Mouse (Mus musculus): Measurements from ENCODE around the gene Nek7. TPM values are rescaled to one million over a fixed set of nuclear protein-coding genes. Genes with fewer than 3 reads are reported as not detected.

Gene Nek7
- polyA plus RNA-seq, 1 experiment = 30.6 TPM

DNA sequence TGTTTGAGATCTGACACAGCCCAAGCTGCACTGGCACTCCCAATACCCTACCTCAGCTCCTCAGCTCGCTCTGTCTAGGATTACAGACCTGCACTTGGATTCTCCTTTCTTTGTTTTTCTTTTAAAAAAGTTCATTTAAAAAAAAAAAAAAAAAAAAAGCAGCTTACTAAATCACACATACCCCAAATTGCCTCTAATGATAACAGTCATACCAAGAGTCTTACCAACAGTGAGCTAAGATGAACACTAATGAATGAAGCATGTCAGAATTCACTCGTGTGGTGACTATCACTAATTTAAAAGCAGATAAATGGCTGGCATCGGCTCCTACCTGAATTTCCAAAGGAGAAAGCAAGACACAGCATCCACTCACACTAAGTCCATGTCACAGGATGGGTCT is 4.6 kb downstream of the Nek7 start:
- no peak overlapping the region for H3K4me3 ChIP-seq (ENCODE audit: low read depth, low read length)
- no peaks in the 10 kb centered on the region for H3K27me3 ChIP-seq (ENCODE audit: control insufficient read depth, insufficient read depth, low read length, poor library complexity, severe bottlenecking)
- no peak overlapping the region for H3K9ac ChIP-seq (ENCODE audit: low read depth, poor library complexity, severe bottlenecking)
- no peak overlapping the region for H3K27ac ChIP-seq (ENCODE audit: insufficient read depth, low read length)
- H3K36me3 ChIP-seq (ENCODE audit: control insufficient read depth, insufficient read depth, low read length, poor library complexity, severe bottlenecking) = no peaks in the 10 kb centered on the region
- no peak for TF ChIP-seq POLR2A (IDR thresholded peaks at IDR 0.05; ENCODE audit: insufficient read depth, low read length)
- no peak for TF ChIP-seq EP300 (IDR thresholded peaks at IDR 0.05; ENCODE audit: insufficient read depth, low read depth, low read length)
- TF ChIP-seq CTCF (IDR thresholded peaks at IDR 0.05; ENCODE audit: low read depth, low read length) = no peak
- H3K4me1 ChIP-seq (ENCODE audit: control insufficient read depth, insufficient read depth, low read length) = no peaks in the 10 kb centered on the region
- H3K9me3 ChIP-seq (replicated peaks; ENCODE audit: control insufficient read depth, insufficient read depth, low read length, poor library complexity, severe bottlenecking) = no peaks in the 10 kb centered on the region

DNA sequence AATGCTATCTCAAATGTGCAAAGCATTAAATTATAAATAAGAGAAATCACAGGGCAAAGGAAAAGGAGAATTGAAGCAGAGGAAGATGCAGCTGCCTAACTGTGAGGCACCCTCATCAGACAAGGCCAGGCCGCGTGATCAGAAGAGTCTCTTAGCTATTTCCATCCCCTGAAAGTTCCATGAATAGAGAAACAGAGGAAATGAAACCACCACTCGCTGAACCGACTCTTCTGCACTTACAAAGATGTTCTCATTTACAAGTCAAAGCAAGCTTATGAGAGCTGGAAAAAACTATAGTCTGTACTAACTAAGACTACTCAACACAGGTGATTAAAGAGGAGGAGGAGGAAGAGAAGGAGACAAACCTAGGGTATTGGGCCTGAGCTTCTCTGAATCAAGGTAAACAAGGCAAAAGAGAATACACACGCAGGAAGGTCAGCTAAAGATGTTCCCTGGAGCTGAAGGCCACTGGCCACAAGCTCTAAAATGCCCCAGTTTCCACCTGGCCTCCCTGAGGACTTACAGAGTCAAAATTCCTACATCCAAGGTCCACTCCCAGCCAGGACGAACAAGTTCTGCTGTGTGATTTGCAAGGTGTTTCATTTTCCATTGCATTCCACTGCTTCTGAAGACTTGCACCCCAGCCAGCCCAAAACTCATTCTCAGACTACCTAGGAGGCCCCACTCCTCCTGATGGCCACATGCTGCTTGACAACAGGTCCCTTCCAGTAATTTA is 5.2 kb downstream of the Nek7 start:
- Histone ChIP-seq H3K27ac (ENCODE audit: insufficient read depth, low read length) (no peak overlapping the region), H3K36me3 (ENCODE audit: control insufficient read depth, insufficient read depth, low read length, poor library complexity, severe bottlenecking) (no peaks in the 10 kb centered on the region), H3K9me3 (replicated peaks; ENCODE audit: control insufficient read depth, insufficient read depth, low read length, poor library complexity, severe bottlenecking) (no peaks in the 10 kb centered on the region), H3K27me3 (ENCODE audit: control insufficient read depth, insufficient read depth, low read length, poor library complexity, severe bottlenecking) (no peaks in the 10 kb centered on the region), H3K9ac (ENCODE audit: low read depth, poor library complexity, severe bottlenecking) (no peak overlapping the region), H3K4me3 (ENCODE audit: low read depth, low read length) (no peak overlapping the region), H3K4me1 (ENCODE audit: control insufficient read depth, insufficient read depth, low read length) (no peaks in the 10 kb centered on the region)
- TF ChIP-seq POLR2A (IDR thresholded peaks at IDR 0.05; ENCODE audit: insufficient read depth, low read length) (no peak), EP300 (IDR thresholded peaks at IDR 0.05; ENCODE audit: insufficient read depth, low read depth, low read length) (no peak), CTCF (IDR thresholded peaks at IDR 0.05; ENCODE audit: low read depth, low read length) (no peak)

DNA sequence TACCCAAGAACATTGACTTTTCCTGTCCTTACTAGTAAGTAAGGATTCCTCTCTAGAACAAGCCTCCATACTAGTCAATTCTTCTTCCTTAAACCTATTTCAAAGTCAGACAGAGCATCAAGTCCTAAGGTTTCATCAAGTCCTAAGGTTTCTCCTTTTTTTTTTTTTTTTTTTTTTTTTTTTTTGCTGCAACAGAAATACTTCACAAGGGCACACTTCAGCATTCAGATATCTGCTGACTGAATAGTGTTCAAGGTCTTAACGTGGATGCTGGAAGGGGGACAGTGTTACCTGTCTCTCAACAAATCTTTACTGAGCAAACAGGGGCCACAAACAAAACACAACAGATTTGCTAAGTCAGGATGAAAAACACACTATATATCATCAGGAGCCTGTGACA is 7.8 kb downstream of the Nek7 start:
- H3K36me3 ChIP-seq (ENCODE audit: control insufficient read depth, insufficient read depth, low read length, poor library complexity, severe bottlenecking) = no peaks in the 10 kb centered on the region
- H3K4me1 ChIP-seq (ENCODE audit: control insufficient read depth, insufficient read depth, low read length) = peaks cover 2% of the 10 kb centered on the region
- TF ChIP-seq CTCF (IDR thresholded peaks at IDR 0.05; ENCODE audit: low read depth, low read length) (no peak), EP300 (IDR thresholded peaks at IDR 0.05; ENCODE audit: insufficient read depth, low read depth, low read length) (no peak), POLR2A (IDR thresholded peaks at IDR 0.05; ENCODE audit: insufficient read depth, low read length) (no peak)
- no peak overlapping the region for H3K9ac ChIP-seq (ENCODE audit: low read depth, poor library complexity, severe bottlenecking)
- no peak overlapping the region for H3K4me3 ChIP-seq (ENCODE audit: low read depth, low read length)
- H3K27ac ChIP-seq (ENCODE audit: insufficient read depth, low read length) = no peak overlapping the region
- no peaks in the 10 kb centered on the region for H3K27me3 ChIP-seq (ENCODE audit: control insufficient read depth, insufficient read depth, low read length, poor library complexity, severe bottlenecking)
- H3K9me3 ChIP-seq (replicated peaks; ENCODE audit: control insufficient read depth, insufficient read depth, low read length, poor library complexity, severe bottlenecking) = no peaks in the 10 kb centered on the region

DNA sequence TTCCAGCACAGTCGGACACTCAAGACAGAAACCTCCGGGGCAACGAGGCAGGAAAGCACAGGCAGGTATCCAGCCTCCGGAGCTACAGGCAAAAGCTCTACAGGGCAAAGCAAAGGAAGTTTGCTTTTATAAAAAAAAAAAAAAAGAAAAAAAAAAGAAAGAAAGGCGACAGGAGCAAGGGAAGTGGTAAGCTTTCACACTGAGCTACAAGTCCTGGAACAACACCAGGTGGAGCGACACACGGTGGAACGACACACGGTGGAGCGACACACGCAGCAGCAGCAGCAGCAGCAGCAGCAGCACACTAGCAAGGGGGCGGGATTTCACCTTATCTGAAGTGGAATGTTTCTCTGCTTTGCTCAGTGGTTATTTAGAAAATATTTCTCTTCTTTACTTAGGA is 10.8 kb downstream of the Nek7 start:
- Histone ChIP-seq H3K27me3 (ENCODE audit: control insufficient read depth, insufficient read depth, low read length, poor library complexity, severe bottlenecking) (no peaks in the 10 kb centered on the region), H3K4me1 (ENCODE audit: control insufficient read depth, insufficient read depth, low read length) (peaks cover 2% of the 10 kb centered on the region), H3K9ac (ENCODE audit: low read depth, poor library complexity, severe bottlenecking) (no peak overlapping the region), H3K27ac (ENCODE audit: insufficient read depth, low read length) (no peak overlapping the region), H3K36me3 (ENCODE audit: control insufficient read depth, insufficient read depth, low read length, poor library complexity, severe bottlenecking) (no peaks in the 10 kb centered on the region), H3K4me3 (ENCODE audit: low read depth, low read length) (no peak overlapping the region), H3K9me3 (replicated peaks; ENCODE audit: control insufficient read depth, insufficient read depth, low read length, poor library complexity, severe bottlenecking) (no peaks in the 10 kb centered on the region; the same call in 1 of the 2 replicates)
- TF ChIP-seq CTCF (IDR thresholded peaks at IDR 0.05; ENCODE audit: low read depth, low read length) = no peak
- no peak for TF ChIP-seq EP300 (IDR thresholded peaks at IDR 0.05; ENCODE audit: insufficient read depth, low read depth, low read length)
- TF ChIP-seq POLR2A (IDR thresholded peaks at IDR 0.05; ENCODE audit: insufficient read depth, low read length) = no peak

DNA sequence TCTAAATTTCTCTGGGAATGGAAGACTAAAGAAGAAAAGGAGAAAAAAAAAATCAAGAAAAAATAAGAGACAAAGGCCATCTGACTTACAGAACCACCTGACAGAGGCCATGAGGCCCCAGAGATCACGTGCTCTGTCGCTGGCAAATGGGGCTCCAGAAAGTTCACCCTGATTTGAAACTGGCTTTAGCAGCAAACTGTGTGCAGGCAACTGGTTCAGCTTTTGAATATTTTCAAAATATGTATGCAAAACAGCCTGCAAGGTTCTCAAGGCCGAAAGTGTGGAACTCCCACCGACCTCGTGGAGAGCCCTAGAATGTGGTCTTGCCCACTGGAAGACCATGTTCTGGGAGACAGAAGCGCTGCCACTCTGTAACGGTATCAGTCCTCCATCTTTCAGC is 11.6 kb downstream of the Nek7 start:
- Histone ChIP-seq H3K4me3 (ENCODE audit: low read depth, low read length) (no peak overlapping the region), H3K36me3 (ENCODE audit: control insufficient read depth, insufficient read depth, low read length, poor library complexity, severe bottlenecking) (no peaks in the 10 kb centered on the region), H3K9me3 (replicated peaks; ENCODE audit: control insufficient read depth, insufficient read depth, low read length, poor library complexity, severe bottlenecking) (no peaks in the 10 kb centered on the region; the same call in 1 of the 2 replicates), H3K27me3 (ENCODE audit: control insufficient read depth, insufficient read depth, low read length, poor library complexity, severe bottlenecking) (no peaks in the 10 kb centered on the region), H3K4me1 (ENCODE audit: control insufficient read depth, insufficient read depth, low read length) (peaks cover 2% of the 10 kb centered on the region), H3K27ac (ENCODE audit: insufficient read depth, low read length) (no peak overlapping the region), H3K9ac (ENCODE audit: low read depth, poor library complexity, severe bottlenecking) (no peak overlapping the region)
- TF ChIP-seq EP300 (IDR thresholded peaks at IDR 0.05; ENCODE audit: insufficient read depth, low read depth, low read length) (no peak), CTCF (IDR thresholded peaks at IDR 0.05; ENCODE audit: low read depth, low read length) (no peak), POLR2A (IDR thresholded peaks at IDR 0.05; ENCODE audit: insufficient read depth, low read length) (no peak)

DNA sequence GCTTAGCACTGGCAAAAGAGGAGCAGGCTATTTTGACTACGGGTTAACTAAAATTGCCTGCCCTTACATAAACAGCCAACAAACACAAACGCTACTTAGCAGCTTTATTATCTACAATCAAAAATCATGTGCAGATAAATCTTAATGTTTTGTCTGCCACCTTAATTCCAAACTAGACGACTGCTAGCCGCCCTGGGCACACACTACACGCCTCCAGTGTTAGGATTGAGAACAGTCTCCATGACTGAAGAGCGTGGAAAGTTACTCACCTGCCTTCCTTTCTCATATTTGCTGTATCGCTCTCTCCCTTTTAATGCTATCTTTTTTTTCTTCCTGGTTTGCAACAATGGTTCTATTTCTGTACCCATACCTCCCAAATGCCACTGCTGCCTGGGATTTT is 12.1 kb downstream of the Nek7 start:
- no peak for TF ChIP-seq POLR2A (IDR thresholded peaks at IDR 0.05; ENCODE audit: insufficient read depth, low read length)
- Histone ChIP-seq H3K27me3 (ENCODE audit: control insufficient read depth, insufficient read depth, low read length, poor library complexity, severe bottlenecking) (no peaks in the 10 kb centered on the region), H3K4me3 (ENCODE audit: low read depth, low read length) (no peak overlapping the region), H3K4me1 (ENCODE audit: control insufficient read depth, insufficient read depth, low read length) (peaks cover 2% of the 10 kb centered on the region), H3K36me3 (ENCODE audit: control insufficient read depth, insufficient read depth, low read length, poor library complexity, severe bottlenecking) (no peaks in the 10 kb centered on the region), H3K9me3 (replicated peaks; ENCODE audit: control insufficient read depth, insufficient read depth, low read length, poor library complexity, severe bottlenecking) (no peaks in the 10 kb centered on the region; the same call in 1 of the 2 replicates), H3K27ac (ENCODE audit: insufficient read depth, low read length) (no peak overlapping the region), H3K9ac (ENCODE audit: low read depth, poor library complexity, severe bottlenecking) (no peak overlapping the region)
